Mouse (Mus musculus) heart, adult 2 months (tissue): ENCODE measurements at regions not wholly inside any gene's neighbourhood (a gene's known extent, or its start where the extent isn't known, plus 50 kb on each side); places are given as distances from the start of the nearest gene placed in this dataset.

Experiments
- DNase-seq, 2 experiments: peaks; one replicate each; pipeline ENCODE4 v3.0.0; 2021
- H3K27ac ChIP-seq: fragments of 200-600 bp; 2 replicates; pipeline ENCODE4 v1.8.1; 2022
- H3K27me3 ChIP-seq: fragments of 200-500 bp; 2 replicates; pipeline ENCODE4 v1.6.1; 2012; ENCODE audit warnings: mild to moderate bottlenecking, low read length, inconsistent platforms, mixed read lengths; ENCODE audit not compliant: control insufficient read depth, insufficient read depth
- H3K36me3 ChIP-seq: fragments of 200-500 bp; 2 replicates; pipeline ENCODE4 v1.6.1; 2012; ENCODE audit warnings: low read length, inconsistent platforms; ENCODE audit not compliant: control insufficient read depth, insufficient read depth
- H3K4me1 ChIP-seq: fragments of 200-500 bp; 2 replicates; pipeline ENCODE4 v1.6.1; 2011; ENCODE audit warnings: low read length; ENCODE audit not compliant: control insufficient read depth, insufficient read depth
- H3K4me3 ChIP-seq: fragments of 200-600 bp; 2 replicates; pipeline ENCODE4 v1.8.1; 2022
- H3K79me2 ChIP-seq: fragments of 200-500 bp; replicated peaks from 2 replicates; pipeline ENCODE4 v1.6.1; 2012; ENCODE audit warnings: mild to moderate bottlenecking, inconsistent platforms, low read length, moderate library complexity, mixed read lengths; ENCODE audit not compliant: control insufficient read depth, insufficient read depth
- H3K9ac ChIP-seq: fragments of 200-500 bp; 2 replicates; pipeline ENCODE4 v1.6.1; 2012; ENCODE audit warnings: low read depth, mild to moderate bottlenecking, control low read depth, inconsistent platforms, low read length, mixed read lengths
- CTCF ChIP-seq: fragments of 200-600 bp; IDR thresholded peaks from 2 replicates; pipeline ENCODE4 v1.8.1; 2022; ENCODE audit warnings: antibody characterized with exemption, mild to moderate bottlenecking, moderate library complexity
- EP300 ChIP-seq: fragments of 200-500 bp; IDR thresholded peaks from 2 replicates; pipeline ENCODE4 v1.6.1; 2011; ENCODE audit warnings: low read depth, low read length, control low read depth; ENCODE audit not compliant: insufficient read depth
- POLR2A ChIP-seq: fragments of 200-500 bp; IDR thresholded peaks from 2 replicates; pipeline ENCODE4 v1.6.1; 2011; ENCODE audit warnings: mild to moderate bottlenecking, low read depth, low read length, control low read depth; ENCODE audit not compliant: insufficient read depth
- WGBS: fragments of 180-500 bp; shearing (Covaris S2); methylation state at CpG from one replicate; pipeline ENCODE4 v1.1.7; 2018; 5-methylcytosine and 5-hydroxymethylcytosine counted together
- intact Hi-C: fragments of 180-260 bp; cut with DNase I; formaldehyde crosslinking; loops from one replicate; pipeline ENCODE4 v1.15.1; 2025

GRCm38 (mm10) chr17:10012161-10012560, 307.5 kb downstream of the Qk start:
- WGBS, result 86% methylated on average over 3 of the region's 3 CpGs
- intact Hi-C loops, result no loop called here
- no peak for TF ChIP-seq CTCF
- H3K4me1 ChIP-seq, result no peaks in the 10 kb centered on the region
- no peaks in the 10 kb centered on the region for H3K36me3 ChIP-seq
- no peaks in the 10 kb centered on the region for H3K27me3 ChIP-seq
- DNase-seq, result no peak
- H3K9ac ChIP-seq, result no peak overlapping the region
- H3K4me3 ChIP-seq, result no peak overlapping the region
- H3K27ac ChIP-seq, result no peak overlapping the region
- no peaks in the 10 kb centered on the region for H3K79me2 ChIP-seq

GRCm38 (mm10) chr17:10011728-10012127, 307.9 kb downstream of the Qk start:
- Histone ChIP-seq H3K27me3 (no peaks in the 10 kb centered on the region), H3K36me3 (no peaks in the 10 kb centered on the region), H3K4me1 (no peaks in the 10 kb centered on the region), H3K4me3 (no peak overlapping the region), H3K79me2 (no peaks in the 10 kb centered on the region), H3K9ac (no peak overlapping the region), H3K27ac (no peak overlapping the region)
- no peak for DNase-seq
- WGBS, result 93% methylated on average over 8 of the region's 8 CpGs
- intact Hi-C loops, result no loop called here
- no peak for TF ChIP-seq CTCF
- TF ChIP-seq EP300, result no peak

GRCm38 (mm10) chr17:10001071-10001591, 318.5 kb downstream of the Qk start:
- Histone ChIP-seq H3K9ac (no peak overlapping the region), H3K27ac (peak overlapping the region; percentile 44), H3K79me2 (no peaks in the 10 kb centered on the region), H3K4me1 (peaks cover 7% of the 10 kb centered on the region), H3K4me3 (no peak overlapping the region), H3K36me3 (peaks cover 9% of the 10 kb centered on the region), H3K27me3 (no peaks in the 10 kb centered on the region; the same call in 1 of the 2 replicates)
- 15% methylated on average over 7 of the region's 7 CpGs for WGBS
- TF ChIP-seq EP300 (no peak), CTCF (no peak), POLR2A (no peak)
- intact Hi-C loops, result no loop called here
- peak; percentile 47 to 50 for DNase-seq

- H3K4me1 ChIP-seq, result no peaks in the 10 kb centered on the region
- H3K4me3 ChIP-seq, result no peak overlapping the region
- no peaks in the 10 kb centered on the region for H3K36me3 ChIP-seq
- H3K27me3 ChIP-seq, result no peaks in the 10 kb centered on the region
- intact Hi-C loops, result no loop called here
- H3K27ac ChIP-seq, result no peak overlapping the region
- WGBS, result 75% methylated on average over 5 of the region's 5 CpGs
- DNase-seq, result no peak
- H3K9ac ChIP-seq, result no peak overlapping the region
- no peaks in the 10 kb centered on the region for H3K79me2 ChIP-seq
- TF ChIP-seq CTCF (no peak), POLR2A (no peak), EP300 (no peak)
Observed at GRCm38 (mm10) chr17:9995321-9995720, 324.3 kb downstream of the Qk start.

- no peaks in the 10 kb centered on the region for H3K79me2 ChIP-seq
Observed at GRCm38 (mm10) chr17:9990744-9991143, 321.2 kb upstream of the Pabpc6 start.

GRCm38 (mm10) chr17:9981273-9981672, 311.8 kb upstream of the Pabpc6 start:
- Histone ChIP-seq H3K4me1 (peaks cover 7% of the 10 kb centered on the region), H3K9ac (no peak overlapping the region), H3K27me3 (no peaks in the 10 kb centered on the region), H3K36me3 (no peaks in the 10 kb centered on the region), H3K4me3 (no peak overlapping the region), H3K79me2 (no peaks in the 10 kb centered on the region), H3K27ac (no peak overlapping the region)
- 92% methylated on average over 3 of the region's 3 CpGs for WGBS
- DNase-seq, result no peak
- intact Hi-C loops, result no loop called here
- no peak for TF ChIP-seq CTCF
- TF ChIP-seq EP300, result no peak
- TF ChIP-seq POLR2A, result no peak

More at GRCm38 (mm10) chr17:9990744-9991143, 321.2 kb upstream of the Pabpc6 start:
- TF ChIP-seq POLR2A, result no peak
- TF ChIP-seq EP300, result no peak
- TF ChIP-seq CTCF, result no peak
- 96% methylated on average over 1 of the region's 1 CpGs for WGBS
- no peaks in the 10 kb centered on the region for H3K36me3 ChIP-seq
- intact Hi-C loops, result no loop called here
- no peak overlapping the region for H3K27ac ChIP-seq
- no peaks in the 10 kb centered on the region for H3K27me3 ChIP-seq
- no peak overlapping the region for H3K9ac ChIP-seq
- H3K4me1 ChIP-seq, result no peaks in the 10 kb centered on the region
- DNase-seq, result no peak
- H3K4me3 ChIP-seq, result no peak overlapping the region
